Mouse (Mus musculus): ENCODE results near the gene Iqcf6. TPM values are rescaled to one million over a fixed set of nuclear protein-coding genes. Genes with fewer than 3 reads are reported as not detected.

Gene Iqcf6
- polyA plus RNA-seq, 1 experiment: not detected

DNA sequence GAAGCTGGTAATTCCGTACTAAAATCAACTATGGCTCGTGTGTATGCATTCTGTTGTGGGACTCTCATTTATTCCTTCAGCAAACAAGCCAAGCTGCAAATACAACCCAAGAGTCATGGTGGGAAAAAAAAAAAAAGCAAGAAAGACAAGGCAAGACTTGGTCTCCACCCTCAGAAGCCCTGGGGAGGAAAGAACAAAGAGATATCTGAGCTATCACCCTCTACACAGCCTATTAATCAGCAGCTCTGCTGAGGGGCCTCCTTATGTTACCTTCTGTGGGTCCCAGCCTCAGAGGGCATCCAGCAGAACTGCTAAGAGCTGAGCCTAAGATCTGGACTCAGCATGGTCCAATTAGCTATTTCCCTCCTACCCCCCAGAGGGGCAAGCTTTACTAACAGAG is 47.5 kb downstream of the Iqcf6 start:
- TF ChIP-seq POLR2A (IDR thresholded peaks at IDR 0.05; ENCODE audit: low read depth, low read length) (no peak), CTCF (conservative IDR thresholded peaks at IDR 0.05; ENCODE audit: insufficient read depth, insufficient read length, low read depth, low read length) (no peak)
- Histone ChIP-seq H3K27me3 (replicated peaks; ENCODE audit: control insufficient read depth, insufficient read depth, low read length) (no peaks in the 10 kb centered on the region), H3K4me3 (ENCODE audit: insufficient read depth, low read depth, low read length) (no peak overlapping the region), H3K36me3 (ENCODE audit: control insufficient read depth, insufficient read depth, low read length) (no peaks in the 10 kb centered on the region; the same call in 1 of the 2 replicates), H3K4me1 (ENCODE audit: control insufficient read depth, insufficient read depth, low read length) (no peaks in the 10 kb centered on the region), H3K27ac (ENCODE audit: insufficient read depth, low read depth, low read length) (no peak overlapping the region)
- no peak for DNase-seq
- 88% methylated on average over 2 of the region's 2 CpGs for WGBS

DNA sequence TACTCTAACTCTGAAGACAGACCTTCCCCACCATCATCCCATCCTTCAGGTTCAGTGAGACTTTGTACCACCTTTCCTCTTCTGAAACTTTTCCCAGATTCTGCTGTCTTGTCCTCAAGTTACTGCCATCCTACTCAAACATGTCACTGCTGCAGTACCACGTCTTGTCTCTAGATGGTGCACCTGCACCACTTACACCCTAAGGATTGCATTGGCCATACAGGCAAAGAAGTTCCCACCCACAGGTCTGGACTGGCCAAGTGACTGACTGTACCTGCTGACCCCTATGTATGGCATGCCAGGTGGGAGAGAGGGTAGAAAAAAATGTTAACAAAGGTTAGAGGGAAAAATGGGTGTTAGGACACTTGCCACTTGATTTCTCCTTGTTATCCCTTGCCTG is 49.1 kb downstream of the Iqcf6 start:
- Histone ChIP-seq H3K4me3 (ENCODE audit: insufficient read depth, low read depth, low read length) (no peak overlapping the region), H3K27ac (ENCODE audit: insufficient read depth, low read depth, low read length) (no peak overlapping the region), H3K4me1 (ENCODE audit: control insufficient read depth, insufficient read depth, low read length) (no peaks in the 10 kb centered on the region), H3K36me3 (ENCODE audit: control insufficient read depth, insufficient read depth, low read length) (no peaks in the 10 kb centered on the region), H3K27me3 (replicated peaks; ENCODE audit: control insufficient read depth, insufficient read depth, low read length) (no peaks in the 10 kb centered on the region)
- TF ChIP-seq POLR2A (IDR thresholded peaks at IDR 0.05; ENCODE audit: low read depth, low read length) (no peak), CTCF (conservative IDR thresholded peaks at IDR 0.05; ENCODE audit: insufficient read depth, insufficient read length, low read depth, low read length) (peak; percentile 99)
- 2% methylated on average over 1 of the region's 1 CpGs for WGBS
- peak; percentile 87 for DNase-seq

DNA sequence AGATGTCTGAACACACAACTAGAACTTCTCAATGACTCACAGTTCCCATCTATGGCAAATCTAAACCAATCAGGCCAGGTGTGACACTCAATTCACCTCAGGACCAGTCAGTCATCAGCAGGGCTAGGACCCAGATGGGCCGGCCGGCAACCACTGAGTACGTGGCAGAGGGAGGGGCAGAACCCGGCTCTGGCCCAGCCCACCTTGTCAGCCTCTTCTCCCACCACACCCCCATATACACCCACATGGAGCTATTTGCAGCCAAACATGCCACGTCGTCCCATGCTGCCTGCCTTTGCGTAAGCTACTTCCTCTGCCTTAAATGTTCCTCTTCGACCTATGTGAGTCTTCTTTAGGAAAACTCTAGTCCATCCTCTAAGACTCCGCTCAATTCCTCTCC is 49.6 kb downstream of the Iqcf6 start:
- Histone ChIP-seq H3K27ac (ENCODE audit: insufficient read depth, low read depth, low read length) (no peak overlapping the region), H3K4me3 (ENCODE audit: insufficient read depth, low read depth, low read length) (no peak overlapping the region), H3K27me3 (replicated peaks; ENCODE audit: control insufficient read depth, insufficient read depth, low read length) (no peaks in the 10 kb centered on the region), H3K4me1 (ENCODE audit: control insufficient read depth, insufficient read depth, low read length) (no peaks in the 10 kb centered on the region), H3K36me3 (ENCODE audit: control insufficient read depth, insufficient read depth, low read length) (no peaks in the 10 kb centered on the region)
- WGBS: 80% methylated on average over 9 of the region's 9 CpGs
- TF ChIP-seq POLR2A (IDR thresholded peaks at IDR 0.05; ENCODE audit: low read depth, low read length) (no peak), CTCF (conservative IDR thresholded peaks at IDR 0.05; ENCODE audit: insufficient read depth, insufficient read length, low read depth, low read length) (no peak)
- DNase-seq: no peak

DNA sequence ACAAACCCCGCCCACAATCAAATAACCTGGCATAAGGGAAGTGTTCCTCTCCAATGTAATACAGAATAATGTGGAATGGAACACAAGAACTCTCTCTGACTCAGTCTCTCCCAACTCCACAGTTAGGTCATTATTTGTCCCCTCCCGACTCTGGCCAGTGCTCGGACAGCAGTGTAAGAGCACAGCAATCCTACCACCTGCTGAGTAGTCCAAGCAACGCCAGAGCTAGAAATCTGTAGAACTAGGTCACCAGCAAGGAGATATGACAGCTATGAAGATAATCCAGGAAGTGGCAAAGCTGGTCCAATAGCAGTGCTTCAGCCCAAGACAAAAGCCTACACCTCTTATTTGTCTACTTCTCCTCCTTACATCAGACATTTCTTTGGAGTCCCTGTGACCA is 50.2 kb downstream of the Iqcf6 start:
- H3K4me3 ChIP-seq (ENCODE audit: insufficient read depth, low read depth, low read length): no peak overlapping the region
- no peak for TF ChIP-seq CTCF (conservative IDR thresholded peaks at IDR 0.05; ENCODE audit: insufficient read depth, insufficient read length, low read depth, low read length)
- TF ChIP-seq POLR2A (IDR thresholded peaks at IDR 0.05; ENCODE audit: low read depth, low read length): no peak
- no peaks in the 10 kb centered on the region for H3K36me3 ChIP-seq (ENCODE audit: control insufficient read depth, insufficient read depth, low read length)
- no peak for DNase-seq
- no peaks in the 10 kb centered on the region for H3K27me3 ChIP-seq (replicated peaks; ENCODE audit: control insufficient read depth, insufficient read depth, low read length)
- WGBS: 81% methylated on average over 4 of the region's 4 CpGs
- no peaks in the 10 kb centered on the region for H3K4me1 ChIP-seq (ENCODE audit: control insufficient read depth, insufficient read depth, low read length)
- H3K27ac ChIP-seq (ENCODE audit: insufficient read depth, low read depth, low read length): no peak overlapping the region

Other genes with a start within 250 kb of the Iqcf6 start
- 452 and 521 TPM in 2 replicates for gene Rpl29, start 197.1 kb upstream of the Iqcf6 start, polyA plus RNA-seq (2012; rRNA removed)
- 141 and 154 TPM in 2 replicates for gene Acy1, start 188.3 kb upstream of the Iqcf6 start, polyA plus RNA-seq (2012; rRNA removed)
- 470 and 526 TPM in 2 replicates for gene Abhd14b, start 179.1 kb upstream of the Iqcf6 start, polyA plus RNA-seq (2012; rRNA removed)
- gene Abhd14a, start 178.9 kb upstream of the Iqcf6 start, polyA plus RNA-seq (2012; rRNA removed): 137 and 146 TPM in 2 replicates
- gene Pcbp4, start 173.3 kb upstream of the Iqcf6 start, polyA plus RNA-seq (2012; rRNA removed): 90.3 and 115 TPM in 2 replicates
- 0.07 TPM in 1 of 2 replicates, not detected in the other for gene Gpr62, start 160.6 kb upstream of the Iqcf6 start, polyA plus RNA-seq (2012; rRNA removed)
- gene Rrp9, start 150.6 kb upstream of the Iqcf6 start, polyA plus RNA-seq (2012; rRNA removed): 17.5 and 20.7 TPM in 2 replicates
- gene Parp3, start 149.6 kb upstream of the Iqcf6 start, polyA plus RNA-seq (2012; rRNA removed): 25.8 and 31.9 TPM in 2 replicates
- not detected in 2 replicates for gene Iqcf1, start 126.6 kb upstream of the Iqcf6 start, polyA plus RNA-seq (2012; rRNA removed)
- 0.39 TPM in 1 of 2 replicates, not detected in the other for gene Iqcf5, start 112.0 kb upstream of the Iqcf6 start, polyA plus RNA-seq (2012; rRNA removed)
- 0.06 and 0.11 TPM in 2 replicates for gene Iqcf3, start 65.0 kb upstream of the Iqcf6 start, polyA plus RNA-seq (2012; rRNA removed)
- gene Iqcf4, start 55.6 kb upstream of the Iqcf6 start, polyA plus RNA-seq (2012; rRNA removed): 0.22 TPM in 1 of 2 replicates, not detected in the other
- gene Grm2, start 29.5 kb downstream of the Iqcf6 start, polyA plus RNA-seq (2012; rRNA removed): not detected in 2 replicates
- gene Tex264, start 59.3 kb downstream of the Iqcf6 start, polyA plus RNA-seq (2012; rRNA removed): 219 and 248 TPM in 2 replicates
- gene Rad54l2, start 162.6 kb downstream of the Iqcf6 start, polyA plus RNA-seq (2012; rRNA removed): 17.6 and 18.6 TPM in 2 replicates
- 12.4 and 14.7 TPM in 2 replicates for gene Dcaf1, start 195.3 kb downstream of the Iqcf6 start, polyA plus RNA-seq (2012; rRNA removed)